Mouse (Mus musculus) MEL (cell line): ENCODE results near the gene Aqp6. TPM values are rescaled to one million over a fixed set of nuclear protein-coding genes. Genes with fewer than 3 reads are reported as not detected.

ENCODE experiments used
- DNase-seq: peaks from one replicate; pipeline ENCODE4 v3.0.0; 2011; ENCODE audit warnings: low read depth, low spot score
- H3K27ac ChIP-seq: 2 replicates; pipeline ENCODE4 v1.5.1; 2012; ENCODE audit warnings: low read depth, mild to moderate bottlenecking, control low read depth, low read length, moderate library complexity; ENCODE audit not compliant: control insufficient read depth
- H3K27me3 ChIP-seq, 2 experiments: fragments of 150-350 bp in 1 of 2; sonication (generic) in 1 of 2; 2 replicates each; pipeline ENCODE4 v1.6.1; 2012; ENCODE audit warnings: low read length in 2 of 2, mild to moderate bottlenecking in 2 of 2, improper control_type of control experiment in 1 of 2, moderate library complexity in 1 of 2; ENCODE audit not compliant: insufficient read depth in 2 of 2, control insufficient read depth in 1 of 2
- H3K36me3 ChIP-seq, 2 experiments: 2 replicates each; pipeline ENCODE4 v1.6.1; 2012 to 2014; ENCODE audit warnings: low read length in 2 of 2, improper control_type of control experiment in 1 of 2, inconsistent platforms in 1 of 2, mild to moderate bottlenecking in 1 of 2; ENCODE audit not compliant: insufficient read depth in 2 of 2, control insufficient read depth in 1 of 2
- H3K4me1 ChIP-seq, 2 experiments: fragments of 150-350 bp in 1 of 2; sonication (generic) in 1 of 2; 2 replicates each; pipeline ENCODE4 v1.6.1; 2012; ENCODE audit warnings: low read length in 2 of 2, improper control_type of control experiment in 1 of 2, mild to moderate bottlenecking in 1 of 2; ENCODE audit not compliant: insufficient read depth in 2 of 2, control insufficient read depth in 1 of 2
- H3K4me3 ChIP-seq, 2 experiments: fragments of 150-350 bp in 1 of 2; sonication (generic) in 1 of 2; 2 replicates each; pipeline ENCODE4 v1.5.1; 2012; ENCODE audit warnings: low read depth in 2 of 2, low read length in 2 of 2, mild to moderate bottlenecking in 2 of 2, moderate library complexity in 2 of 2, control low read depth in 1 of 2, improper control_type of control experiment in 1 of 2; ENCODE audit not compliant: control insufficient read depth in 1 of 2, insufficient read depth in 1 of 2
- H3K79me2 ChIP-seq: 2 replicates; pipeline ENCODE4 v1.6.1; 2012; ENCODE audit warnings: mild to moderate bottlenecking, low read length, moderate library complexity; ENCODE audit not compliant: control insufficient read depth, poor library complexity, insufficient read depth
- H3K9ac ChIP-seq: 2 replicates; pipeline ENCODE4 v1.6.1; 2012; ENCODE audit warnings: low read depth, mild to moderate bottlenecking, control low read depth, low read length, moderate library complexity; ENCODE audit not compliant: control insufficient read depth, poor library complexity, severe bottlenecking
- H3K9me3 ChIP-seq: fragments of 150-350 bp; sonication (generic); replicated peaks from 2 replicates; pipeline ENCODE4 v1.6.1; 2012; ENCODE audit warnings: mild to moderate bottlenecking, low read length, improper control_type of control experiment, moderate library complexity; ENCODE audit not compliant: insufficient read depth
- BHLHE40 ChIP-seq: IDR thresholded peaks from 2 replicates; pipeline ENCODE4 v1.6.1; 2012; ENCODE audit warnings: low read depth, mild to moderate bottlenecking, inconsistent platforms, low read length, improper control_type of control experiment, borderline replicate concordance
- CHD1 ChIP-seq: IDR thresholded peaks from 2 replicates; pipeline ENCODE4 v1.6.1; 2012; ENCODE audit warnings: low read depth, mild to moderate bottlenecking, inconsistent platforms, low read length, improper control_type of control experiment
- CHD2 ChIP-seq: IDR thresholded peaks from 2 replicates; pipeline ENCODE4 v1.6.1; 2011; ENCODE audit warnings: low read length, improper control_type of control experiment
- E2F4 ChIP-seq: IDR thresholded peaks from 2 replicates; pipeline ENCODE4 v1.6.1; 2011; ENCODE audit warnings: low read depth, low read length, improper control_type of control experiment, borderline replicate concordance
- ETS1 ChIP-seq: IDR thresholded peaks from 2 replicates; pipeline ENCODE4 v1.6.1; 2012; ENCODE audit warnings: low read depth, mild to moderate bottlenecking, inconsistent platforms, low read length, improper control_type of control experiment, moderate library complexity
- GABPA ChIP-seq: IDR thresholded peaks from 2 replicates; pipeline ENCODE4 v1.6.1; 2012; ENCODE audit warnings: low read depth, mild to moderate bottlenecking, inconsistent platforms, low read length, improper control_type of control experiment, moderate library complexity
- HCFC1 ChIP-seq: IDR thresholded peaks from 2 replicates; pipeline ENCODE4 v1.6.1; 2012; ENCODE audit warnings: low read depth, mild to moderate bottlenecking, inconsistent platforms, low read length, improper control_type of control experiment, moderate library complexity
- KAT2A ChIP-seq: conservative IDR thresholded peaks from 2 replicates; pipeline ENCODE4 v1.6.1; 2012; ENCODE audit warnings: low read depth, low read length, improper control_type of control experiment, inconsistent platforms
- MAX ChIP-seq: IDR thresholded peaks from 2 replicates; pipeline ENCODE4 v1.6.1; 2011; ENCODE audit warnings: low read length, improper control_type of control experiment
- MAZ ChIP-seq: IDR thresholded peaks from 2 replicates; pipeline ENCODE4 v1.6.1; 2012; ENCODE audit warnings: low read depth, mild to moderate bottlenecking, inconsistent platforms, low read length, improper control_type of control experiment
- MEF2A ChIP-seq: IDR thresholded peaks from 2 replicates; pipeline ENCODE4 v1.6.1; 2014; ENCODE audit warnings: low read depth, mild to moderate bottlenecking, inconsistent platforms, low read length, improper control_type of control experiment; ENCODE audit not compliant: poor library complexity, insufficient replicate concordance, severe bottlenecking; ENCODE audit errors: extremely low read depth
- MXI1 ChIP-seq: IDR thresholded peaks from 2 replicates; pipeline ENCODE4 v1.6.1; 2011; ENCODE audit warnings: mild to moderate bottlenecking, low read depth, low read length, improper control_type of control experiment
- MYC ChIP-seq: IDR thresholded peaks from 2 replicates; pipeline ENCODE4 v1.6.1; 2011; ENCODE audit warnings: low read depth, mild to moderate bottlenecking, low read length, improper control_type of control experiment, moderate library complexity
- NELFE ChIP-seq: IDR thresholded peaks from 2 replicates; pipeline ENCODE4 v1.6.1; 2011; ENCODE audit warnings: low read depth, low read length, improper control_type of control experiment
- NRF1 ChIP-seq: IDR thresholded peaks from 2 replicates; pipeline ENCODE4 v1.6.1; 2014; ENCODE audit warnings: low read depth, mild to moderate bottlenecking, inconsistent platforms, low read length, improper control_type of control experiment, moderate library complexity; ENCODE audit not compliant: poor library complexity, insufficient read depth, severe bottlenecking
- POLR2A ChIP-seq, 2 experiments: IDR thresholded peaks; 2 replicates each; pipeline ENCODE4 v1.6.1; 2011 to 2012; ENCODE audit warnings: low read length in 2 of 2, mild to moderate bottlenecking in 2 of 2, control low read depth in 1 of 2, improper control_type of control experiment in 1 of 2, low read depth in 1 of 2, moderate library complexity in 1 of 2; ENCODE audit not compliant: control insufficient read depth in 1 of 2, insufficient read depth in 1 of 2, poor library complexity in 1 of 2
- POLR2AphosphoS5 ChIP-seq: IDR thresholded peaks from 2 replicates; pipeline ENCODE4 v1.6.1; 2012; ENCODE audit warnings: low read depth, borderline replicate concordance, mild to moderate bottlenecking, inconsistent platforms, low read length, moderate library complexity, mixed read lengths
- USF1 ChIP-seq: IDR thresholded peaks from 2 replicates; pipeline ENCODE4 v1.6.1; 2014; ENCODE audit warnings: low read depth, mild to moderate bottlenecking, inconsistent platforms, low read length, improper control_type of control experiment, moderate library complexity
- USF2 ChIP-seq, 2 experiments: IDR thresholded peaks; 2 replicates each; pipeline ENCODE4 v1.6.1; 2011 to 2012; ENCODE audit warnings: improper control_type of control experiment in 2 of 2, low read length in 2 of 2, borderline replicate concordance in 1 of 2, inconsistent platforms in 1 of 2, low read depth in 1 of 2, mild to moderate bottlenecking in 1 of 2; ENCODE audit not compliant: insufficient read depth in 1 of 2
- ZC3H11A ChIP-seq: IDR thresholded peaks from 2 replicates; pipeline ENCODE4 v1.6.1; 2012; ENCODE audit warnings: low read depth, mild to moderate bottlenecking, inconsistent platforms, low read length, improper control_type of control experiment
- ZKSCAN1 ChIP-seq: IDR thresholded peaks from 2 replicates; pipeline ENCODE4 v1.6.1; 2012; ENCODE audit warnings: low read depth, mild to moderate bottlenecking, inconsistent platforms, low read length, improper control_type of control experiment, moderate library complexity
- ZNF384 ChIP-seq: IDR thresholded peaks from 2 replicates; pipeline ENCODE4 v1.6.1; 2012; ENCODE audit warnings: low read depth, mild to moderate bottlenecking, inconsistent platforms, low read length, improper control_type of control experiment
- polyA plus RNA-seq, 2 experiments: library from polyadenylated mRNA; stranded (reverse) in 1 of 2; unstranded in 1 of 2; fragments of >175 nt in 1 of 2; fragments of >200 nt in 1 of 2; gene quantifications; 2 replicates each; pipeline versions ENCODE4 v1.2.1 to v1.2.4; 2012; ENCODE audit warnings: low replicate concordance in 2 of 2, low read depth in 1 of 2; ENCODE audit not compliant: insufficient read length in 2 of 2, insufficient read depth in 1 of 2, missing spikeins in 1 of 2
- total RNA-seq: library from RNA; depleted of rRNA; stranded (reverse); fragments of 300-350 nt; gene quantifications from 2 replicates; pipeline ENCODE4 v1.2.3, GENCODE M21; 2012

The Aqp6 gene
- total and polyA plus RNA-seq, 3 experiments, result not detected

DNA sequence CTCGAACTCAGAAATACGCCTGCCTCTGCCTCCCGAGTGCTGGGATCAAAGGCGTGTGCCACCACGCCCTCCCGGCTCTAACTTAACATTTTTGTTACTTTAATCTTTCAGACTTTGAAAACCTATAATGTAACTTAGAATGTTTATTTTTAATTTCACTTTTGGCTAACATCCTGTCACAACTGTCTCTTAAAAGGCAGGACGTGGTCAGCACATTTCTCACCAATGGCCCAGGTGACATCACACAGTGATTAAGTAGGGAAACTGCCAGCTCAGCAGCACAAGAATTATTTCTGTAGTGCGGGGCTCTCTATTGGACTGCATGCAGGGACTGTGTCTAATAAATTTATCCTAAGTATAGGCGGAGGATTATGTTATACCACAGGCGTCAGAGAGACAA lies 42.6 kb downstream of the Aqp6 start:
- DNase-seq, result no peak
- Histone ChIP-seq H3K9ac (no peak overlapping the region), H3K36me3 (peaks cover 0 to 24% of the 10 kb centered on the region in 2 experiments; a peak in 3 of 4 replicates), H3K4me3 (no peak overlapping the region), H3K4me1 (0 out of 4 replicates have a peak, but pooled peaks cover 0 to 3% of the 10 kb centered on the region in 2 experiments), H3K9me3 (no peaks in the 10 kb centered on the region), H3K27me3 (no peaks in the 10 kb centered on the region), H3K27ac (no peak overlapping the region), H3K79me2 (peaks cover 47% of the 10 kb centered on the region)
- TF ChIP-seq MEF2A, result no peak
- TF ChIP-seq HCFC1, result no peak
- no peak for TF ChIP-seq CHD2
- TF ChIP-seq ZNF384, result no peak
- no peak for TF ChIP-seq MAX
- TF ChIP-seq ZKSCAN1, result no peak
- no peak for TF ChIP-seq ETS1
- no peak for TF ChIP-seq CHD1
- no peak for TF ChIP-seq USF2 (IDR thresholded peaks at IDR 0.05; ENCODE audit: borderline replicate concordance in 1 of 2, insufficient read depth in 1 of 2, low read depth in 1 of 2, low read length in 2 of 2)
- TF ChIP-seq NELFE, result no peak
- no peak for TF ChIP-seq NRF1
- TF ChIP-seq MYC, result no peak

DNA sequence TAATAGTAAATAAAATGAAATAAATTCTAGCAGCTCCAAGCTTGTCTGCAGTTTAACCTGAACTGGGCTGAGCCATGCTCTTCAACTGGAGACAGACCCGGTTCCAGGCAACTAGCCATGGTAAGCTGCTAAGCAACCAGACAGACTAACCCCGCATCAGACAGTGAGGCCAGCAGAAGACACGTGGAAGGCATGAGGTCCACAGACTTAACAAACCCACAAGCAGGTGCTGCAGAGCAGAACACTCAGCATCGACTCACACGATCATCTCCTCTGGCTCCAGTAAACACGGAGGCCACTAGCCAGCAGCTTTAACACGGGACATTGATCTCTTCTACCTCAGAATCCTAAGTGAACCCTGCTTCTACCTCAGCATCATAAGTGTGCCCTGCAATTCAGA lies 43.6 kb downstream of the Aqp6 start:
- Histone ChIP-seq H3K27me3 (no peaks in the 10 kb centered on the region), H3K27ac (no peak overlapping the region), H3K4me1 (peaks cover 2 to 8% of the 10 kb centered on the region in 2 experiments; a peak in 2 of 4 replicates), H3K9me3 (no peaks in the 10 kb centered on the region), H3K79me2 (peaks cover 56% of the 10 kb centered on the region), H3K9ac (no peak overlapping the region)
- DNase-seq, result no peak
- TF ChIP-seq MXI1, result no peak
- TF ChIP-seq ZNF384, result no peak
- TF ChIP-seq, all 39 proteins: peak for 0
- no peak overlapping the region for H3K4me3 ChIP-seq
- peaks cover 5 to 19% of the 10 kb centered on the region in 2 experiments for H3K36me3 ChIP-seq

DNA sequence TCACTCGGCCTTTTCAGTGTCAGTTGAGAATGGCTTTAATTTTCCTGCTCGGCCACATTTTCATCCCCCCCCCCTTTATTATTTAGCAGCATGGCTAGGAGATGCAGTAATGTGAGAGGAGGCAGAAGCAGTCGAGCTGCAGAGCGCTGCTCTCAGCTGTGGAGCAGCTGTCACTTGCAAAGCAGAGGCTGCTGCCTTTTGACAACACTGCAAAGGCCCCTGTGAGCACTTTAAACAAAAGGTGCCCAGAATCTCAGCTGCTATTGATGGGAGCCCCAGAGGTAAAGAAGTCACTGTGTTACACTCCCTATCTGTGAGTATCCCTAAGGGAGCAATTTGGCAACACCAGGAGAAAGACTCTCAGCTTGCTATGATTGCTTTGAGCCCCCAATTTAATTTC lies 47.1 kb downstream of the Aqp6 start:
- H3K36me3 ChIP-seq, result peaks cover 6 to 26% of the 10 kb centered on the region in 2 experiments; a peak in 3 of 4 replicates
- TF ChIP-seq BHLHE40, result no peak
- no peak for TF ChIP-seq MEF2A
- TF ChIP-seq KAT2A, result no peak
- no peak for TF ChIP-seq CHD1
- no peak for TF ChIP-seq MAX
- no peak for TF ChIP-seq POLR2A (IDR thresholded peaks at IDR 0.05; ENCODE audit: control insufficient read depth in 1 of 2, insufficient read depth in 1 of 2, low read depth in 1 of 2, low read length in 2 of 2, poor library complexity in 1 of 2)
- TF ChIP-seq USF1, result no peak
- no peak for TF ChIP-seq MYC
- no peak for TF ChIP-seq ETS1
- no peak for TF ChIP-seq GABPA
- no peak for TF ChIP-seq CHD2
- TF ChIP-seq MAZ, result no peak
- TF ChIP-seq E2F4, result no peak
- TF ChIP-seq NRF1, result no peak
- no peak for TF ChIP-seq POLR2AphosphoS5
- no peak for TF ChIP-seq ZC3H11A
- peaks cover 10 to 23% of the 10 kb centered on the region in 2 experiments for H3K4me1 ChIP-seq
- H3K27me3 ChIP-seq, result no peaks in the 10 kb centered on the region
- DNase-seq, result no peak
- H3K9me3 ChIP-seq, result no peaks in the 10 kb centered on the region
- H3K4me3 ChIP-seq, result no peak overlapping the region
- H3K9ac ChIP-seq, result no peak overlapping the region
- no peak overlapping the region for H3K27ac ChIP-seq
- H3K79me2 ChIP-seq, result peaks cover 71% of the 10 kb centered on the region
